Mouse (Mus musculus) hindbrain, embryonic 14.5 days (tissue): Measurements from ENCODE around the gene Ccdc47. TPM values are rescaled to one million over a fixed set of nuclear protein-coding genes. Genes with fewer than 3 reads are reported as not detected.
A peak's percentile ranks its signal among the peaks of the same experiment; 100 is the strongest.

Experiments
- ATAC-seq: fragments of 200-750 bp; cut with Nextera tagmentation; 2 replicates; pipeline ENCODE4 v1.8.0; 2017; ENCODE audit warnings: moderate number of reproducible peaks, mild to moderate bottlenecking, moderate TSS enrichment, moderate library complexity; ENCODE audit not compliant: low FRiP score
- DNase-seq: peaks from one replicate; pipeline ENCODE4 v3.0.0-alpha.2; 2015; ENCODE audit warnings: low spot score
- H3K27ac ChIP-seq: fragments of 300-500 bp; sonication (generic); 2 replicates; pipeline ENCODE4 v1.5.1; 2014; ENCODE audit warnings: mild to moderate bottlenecking, moderate library complexity
- H3K27me3 ChIP-seq: fragments of 300-500 bp; sonication (generic); 2 replicates; pipeline ENCODE4 v1.6.1; 2014; ENCODE audit warnings: mild to moderate bottlenecking, low read length, mixed read lengths; ENCODE audit not compliant: control insufficient read depth, insufficient read depth
- H3K36me3 ChIP-seq: fragments of 300-500 bp; sonication (generic); replicated peaks from 2 replicates; pipeline ENCODE4 v1.6.1; 2014; ENCODE audit not compliant: control insufficient read depth, insufficient read depth
- H3K4me1 ChIP-seq: fragments of 300-500 bp; sonication (generic); replicated peaks from 2 replicates; pipeline ENCODE4 v1.6.1; 2014; ENCODE audit warnings: antibody characterized with exemption, low read length, mixed read lengths; ENCODE audit not compliant: control insufficient read depth, insufficient read depth
- H3K4me2 ChIP-seq: fragments of 300-500 bp; sonication (generic); replicated peaks from 2 replicates; pipeline ENCODE4 v1.6.1; 2014; ENCODE audit warnings: mild to moderate bottlenecking, moderate library complexity
- H3K4me3 ChIP-seq: fragments of 300-500 bp; sonication (generic); replicated peaks from 2 replicates; pipeline ENCODE4 v1.5.1; 2014; ENCODE audit warnings: mild to moderate bottlenecking, low read length
- H3K9ac ChIP-seq: fragments of 300-500 bp; sonication (generic); 2 replicates; pipeline ENCODE4 v1.6.1; 2014
- H3K9me3 ChIP-seq: fragments of 300-500 bp; sonication (generic); 2 replicates; pipeline ENCODE4 v1.6.1; 2016; ENCODE audit warnings: low read length; ENCODE audit not compliant: control insufficient read depth
- WGBS: fragments of 180-500 bp; shearing (Covaris S2); extraction: QIAGEN DNeasy Blood & Tissue Kit; methylation state at CpG from one replicate; pipeline ENCODE4 v1.1.7; 2014; 5-methylcytosine and 5-hydroxymethylcytosine counted together
- polyA plus RNA-seq: library from polyadenylated mRNA; unstranded; fragments of >200 nt; fragmentation: Nextera tagmentation; extraction: Ambion mirVana; gene quantifications from 2 replicates; pipeline ENCODE4 v1.2.1, GENCODE M21; 2014

Ccdc47 gene
- 76.6 and 94.5 TPM in 2 replicates for polyA plus RNA-seq

DNA sequence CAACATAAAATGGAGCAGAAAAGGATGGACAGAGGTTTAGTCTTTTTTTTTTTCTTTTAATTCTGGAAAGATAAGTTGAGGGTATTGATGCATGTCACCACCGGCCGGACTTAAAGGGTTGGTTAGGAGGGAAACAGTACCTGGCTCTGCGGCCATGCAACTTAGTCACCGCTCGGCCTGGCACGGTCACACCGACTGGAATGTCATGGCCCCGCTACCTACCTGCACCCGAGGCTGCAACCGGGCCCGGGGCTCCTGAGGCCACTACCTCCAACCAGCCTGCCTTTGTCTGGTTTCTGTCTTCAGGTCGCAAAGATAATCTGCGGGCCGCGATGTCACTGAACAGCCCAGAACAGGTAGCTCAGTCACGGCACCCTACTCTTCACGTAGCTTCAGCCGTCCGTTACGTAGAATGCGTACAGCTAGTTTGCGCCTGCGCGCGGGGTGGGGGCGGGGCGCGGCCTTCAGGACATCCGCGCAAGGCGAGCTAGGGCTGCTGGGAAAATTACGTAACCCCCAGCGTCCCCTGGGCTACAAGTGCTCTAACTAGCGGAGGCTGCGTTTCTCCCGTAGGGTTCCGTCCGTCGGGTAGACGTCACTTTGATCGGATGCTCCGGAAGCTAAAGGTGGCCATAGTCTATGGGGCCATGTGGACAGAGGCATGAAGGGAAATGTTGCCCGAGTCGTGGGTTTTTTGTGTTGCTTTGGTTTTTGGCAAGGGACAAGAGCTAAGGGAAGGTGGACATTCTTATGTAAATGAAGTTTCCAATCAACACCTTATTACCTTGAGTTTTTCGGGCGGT, at the start of gene Ccdc47:
Gene Ccdc47, minus strand, starts transcription at position 418 of the 803 bp plus-strand sequence.
- ATAC-seq: peak; percentile 99
- peak within 1 kb of the TSS; percentile 77 for H3K4me2 ChIP-seq
- H3K4me1 ChIP-seq: peaks cover 31% of the 10 kb centered on the region

DNA sequence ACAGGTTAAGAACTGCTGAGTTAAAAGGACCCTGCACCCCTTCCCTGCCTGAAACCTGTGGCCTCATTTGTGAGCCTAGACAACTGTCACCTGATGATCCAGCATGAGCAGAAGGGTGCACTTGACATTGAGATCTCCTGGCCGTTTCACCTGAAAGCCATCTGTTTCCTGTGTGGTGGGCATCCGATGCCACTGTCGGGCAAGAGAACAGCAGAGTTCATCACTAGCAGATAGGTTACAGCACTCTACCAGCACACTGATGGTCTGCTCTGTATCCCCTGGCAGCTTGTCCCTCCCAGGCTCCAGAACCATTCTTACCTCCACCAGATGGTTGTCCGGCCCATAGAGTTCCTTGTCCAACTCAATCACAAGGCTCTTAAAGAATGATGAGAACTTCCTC, 49.4 kb upstream of the Ccdc47 start:
- no peak overlapping the region for H3K27ac ChIP-seq
- ATAC-seq (no peak), DNase-seq (no peak)
- H3K9ac ChIP-seq: no peak overlapping the region
- no peak overlapping the region for H3K4me2 ChIP-seq
- no peak overlapping the region for H3K4me3 ChIP-seq
- H3K36me3 ChIP-seq: peaks cover 65% of the 10 kb centered on the region
- H3K9me3 ChIP-seq: no peaks in the 10 kb centered on the region
- no peaks in the 10 kb centered on the region for H3K27me3 ChIP-seq
- H3K4me1 ChIP-seq: peaks cover 20% of the 10 kb centered on the region
- WGBS: 97% methylated on average over 4 of the region's 4 CpGs

More for the DNA sequence above, at the start of gene Ccdc47:
- Histone ChIP-seq H3K9me3 (no peaks in the 10 kb centered on the region), H3K27me3 (no peaks in the 10 kb centered on the region), H3K9ac (peak within 1 kb of the TSS; percentile 99), H3K27ac (peak within 1 kb of the TSS; percentile 98), H3K36me3 (peaks cover 21% of the 10 kb centered on the region), H3K4me3 (peak within 1 kb of the TSS; percentile 99)
- DNase-seq: peak; percentile 99
- under 1% methylated on average over 46 of the region's 46 CpGs for WGBS

DNA sequence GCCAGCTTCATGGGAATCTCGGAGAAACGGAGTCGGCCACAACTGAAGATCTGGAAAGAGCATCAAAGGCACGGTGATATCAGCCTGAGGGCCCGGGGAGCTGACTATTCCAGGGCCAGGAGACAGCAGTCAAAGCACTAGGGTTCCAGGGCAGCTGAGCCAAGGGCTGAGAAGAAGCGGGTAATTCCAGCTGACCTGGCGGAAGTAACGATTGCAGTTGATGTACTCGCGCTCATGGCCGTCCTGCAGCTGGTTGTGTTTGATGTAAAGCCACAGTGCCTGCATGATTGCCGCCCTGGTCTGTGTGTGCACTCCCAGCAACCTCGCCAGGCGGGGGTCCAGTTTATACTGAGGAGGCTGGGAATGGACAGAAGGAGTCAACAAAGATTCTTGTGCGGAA, 48.8 kb upstream of the Ccdc47 start:
- Histone ChIP-seq H3K27me3 (no peaks in the 10 kb centered on the region), H3K4me2 (no peak overlapping the region), H3K27ac (no peak overlapping the region), H3K36me3 (peaks cover 67% of the 10 kb centered on the region), H3K9me3 (no peaks in the 10 kb centered on the region), H3K9ac (no peak overlapping the region), H3K4me1 (peaks cover 20% of the 10 kb centered on the region), H3K4me3 (no peak overlapping the region)
- WGBS: 94% methylated on average over 15 of the region's 15 CpGs
- DNase-seq: no peak
- ATAC-seq: no peak

- 90% methylated on average over 9 of the region's 9 CpGs for WGBS
- Histone ChIP-seq H3K9me3 (no peaks in the 10 kb centered on the region), H3K27me3 (no peaks in the 10 kb centered on the region), H3K4me1 (peaks cover 16% of the 10 kb centered on the region), H3K4me3 (no peak overlapping the region), H3K36me3 (peaks cover 74% of the 10 kb centered on the region), H3K27ac (no peak overlapping the region), H3K4me2 (no peak overlapping the region), H3K9ac (no peak overlapping the region)
- no peak for DNase-seq
- no peak for ATAC-seq
Measured at GRCm38 (mm10) chr11:106263963-106264362, 47.8 kb upstream of the Ccdc47 start.

- Histone ChIP-seq H3K36me3 (peaks cover 74% of the 10 kb centered on the region), H3K4me2 (no peak overlapping the region), H3K27me3 (no peaks in the 10 kb centered on the region), H3K9me3 (no peaks in the 10 kb centered on the region), H3K4me3 (no peak overlapping the region), H3K4me1 (peaks cover 9% of the 10 kb centered on the region), H3K9ac (no peak overlapping the region), H3K27ac (no peak overlapping the region)
- no peak for DNase-seq
- ATAC-seq: no peak
- 88% methylated on average over 14 of the region's 14 CpGs for WGBS
Measured at GRCm38 (mm10) chr11:106260826-106261450, 44.8 kb upstream of the Ccdc47 start.

DNA sequence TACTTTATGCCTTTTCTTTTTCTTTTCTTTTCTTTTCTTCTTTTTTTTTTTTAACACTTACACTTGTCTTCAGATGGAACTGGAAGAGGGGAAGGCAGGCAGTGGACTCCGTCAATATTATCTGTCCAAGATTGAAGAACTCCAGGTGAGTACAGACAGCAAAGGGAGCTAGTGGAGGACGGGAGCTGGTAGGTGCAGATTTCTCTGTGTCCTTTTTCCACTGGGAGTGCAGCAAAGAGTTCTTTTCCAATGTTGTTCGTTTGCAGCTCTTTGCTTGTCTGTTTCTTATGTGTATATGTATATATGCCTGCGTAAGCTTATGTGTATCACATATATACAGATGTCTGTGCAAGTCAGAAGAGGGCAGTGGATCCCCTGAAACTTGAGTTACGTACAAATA, 40.6 kb upstream of the Ccdc47 start:
- DNase-seq (no peak), ATAC-seq (no peak)
- Histone ChIP-seq H3K9me3 (no peaks in the 10 kb centered on the region), H3K27me3 (no peaks in the 10 kb centered on the region), H3K4me2 (peak overlapping the region; percentile 97), H3K9ac (peak overlapping the region; percentile 88), H3K36me3 (peaks cover 56% of the 10 kb centered on the region), H3K27ac (0 out of 2 replicates have a peak overlapping the region, but pooled peaks have one; percentile 79), H3K4me3 (peak overlapping the region; percentile 77), H3K4me1 (peaks cover 18% of the 10 kb centered on the region)
- 81% methylated on average over 5 of the region's 5 CpGs for whole genome bisulfite sequencing

DNA sequence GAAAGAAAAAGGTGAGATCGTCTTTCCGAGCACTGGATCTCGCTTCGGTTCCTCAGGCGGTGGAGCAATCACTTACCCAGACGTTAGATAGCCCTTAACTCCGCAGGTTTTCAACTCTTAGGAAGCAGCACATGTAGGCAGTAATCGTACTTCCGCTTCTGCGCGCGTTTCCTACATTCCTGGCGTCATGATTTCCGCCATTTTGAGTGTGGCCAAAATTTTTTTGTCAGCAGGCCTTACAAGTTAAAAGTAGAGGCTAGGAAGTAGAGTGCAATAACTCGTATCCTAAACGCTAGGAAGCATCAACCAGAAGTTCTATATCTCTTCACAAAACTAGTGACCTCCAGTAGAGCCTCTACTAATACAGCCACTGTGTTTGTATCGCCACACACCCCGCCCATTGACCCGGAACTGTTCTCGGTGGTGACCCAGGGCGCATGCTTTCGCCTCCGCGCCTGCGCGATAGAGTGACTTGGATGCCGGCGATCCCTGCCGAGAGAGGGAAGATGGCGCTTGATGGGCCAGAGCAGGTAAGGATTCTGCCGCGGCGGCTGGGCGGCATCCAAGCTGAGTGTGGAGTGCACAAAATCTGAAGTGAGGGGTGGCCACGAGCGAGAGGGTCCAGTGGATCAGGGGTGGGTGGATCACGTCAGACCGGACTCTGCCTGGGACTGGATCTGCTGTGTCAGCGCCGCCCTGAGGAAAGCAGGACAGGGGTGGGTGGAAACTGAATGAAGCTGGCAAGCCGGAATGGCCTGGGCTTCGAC, 39.7 kb upstream of the Ccdc47 start, which contains the start of the genes Ftsj3 and Psmc5:
Gene Ftsj3, minus strand, starts transcription at position 395 of the 767 bp plus-strand sequence.
Gene Psmc5, plus strand, starts transcription at position 470 of the 767 bp plus-strand sequence.
- WGBS: under 1% methylated on average over 42 of the region's 42 CpGs
- Histone ChIP-seq H3K9ac (peak within 1 kb of the TSS; percentile 88), H3K27ac (peak within 1 kb of the TSS; percentile 79), H3K27me3 (no peaks in the 10 kb centered on the region), H3K4me3 (peak within 1 kb of the TSS; percentile 77), H3K4me1 (peaks cover 18% of the 10 kb centered on the region), H3K9me3 (no peaks in the 10 kb centered on the region), H3K36me3 (peaks cover 56% of the 10 kb centered on the region), H3K4me2 (peak within 1 kb of the TSS; percentile 97)
- DNase-seq (peak; percentile 97), ATAC-seq (peak; percentile 94)

DNA sequence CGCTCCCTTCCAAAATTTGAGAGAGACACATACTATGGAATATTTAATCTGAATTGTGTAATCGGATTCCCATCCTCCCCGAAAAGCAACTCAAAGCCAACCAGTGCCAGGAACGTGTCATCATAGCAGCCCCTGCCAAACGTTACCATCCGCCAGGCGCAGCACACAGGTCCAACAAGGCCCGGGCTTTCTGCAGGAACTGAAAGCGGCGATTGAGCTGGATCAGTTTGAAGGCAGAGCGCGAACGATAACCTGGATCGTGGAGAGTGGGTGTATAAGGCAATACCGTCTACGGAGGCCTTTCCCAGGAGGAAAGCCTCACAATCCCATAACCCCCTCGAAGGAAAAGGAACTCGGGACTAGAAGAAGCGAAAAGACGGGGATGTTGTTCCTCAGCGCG, 39.0 kb upstream of the Ccdc47 start:
- H3K36me3 ChIP-seq: peaks cover 57% of the 10 kb centered on the region
- no peak for ATAC-seq
- WGBS: 5% methylated on average over 22 of the region's 22 CpGs

DNA sequence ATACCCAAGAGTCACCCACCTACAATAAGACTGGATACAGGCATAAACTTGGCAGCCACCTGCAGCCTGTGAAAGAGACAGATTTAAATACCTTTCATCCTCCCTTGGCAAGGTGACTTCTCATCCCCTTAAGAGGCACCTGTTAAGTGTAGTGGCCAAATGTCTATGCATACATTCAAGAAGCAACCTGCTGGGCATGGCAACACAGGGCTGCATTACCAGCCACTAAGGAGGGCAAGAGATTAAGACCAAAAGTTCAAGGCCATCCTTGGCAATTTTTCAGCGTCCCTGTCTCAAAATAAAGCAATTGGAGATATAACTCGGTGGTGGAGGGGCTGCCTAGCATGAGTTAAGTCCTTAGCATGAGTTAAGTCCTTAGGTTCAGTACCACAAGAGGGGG, 38.6 kb upstream of the Ccdc47 start:
- H3K4me2 ChIP-seq: peak overlapping the region; percentile 97
- H3K27me3 ChIP-seq: no peaks in the 10 kb centered on the region
- no peaks in the 10 kb centered on the region for H3K9me3 ChIP-seq
- WGBS: 27% methylated on average over 2 of the region's 2 CpGs
- peaks cover 61% of the 10 kb centered on the region for H3K36me3 ChIP-seq
- H3K27ac ChIP-seq: no peak overlapping the region
- H3K4me1 ChIP-seq: peaks cover 18% of the 10 kb centered on the region
- DNase-seq (no peak), ATAC-seq (no peak)
- H3K4me3 ChIP-seq: peak overlapping the region; percentile 77
- H3K9ac ChIP-seq: peak overlapping the region; percentile 88

More for the DNA sequence above, 39.0 kb upstream of the Ccdc47 start:
- no peak for DNase-seq
- Histone ChIP-seq H3K4me1 (peaks cover 18% of the 10 kb centered on the region), H3K9me3 (no peaks in the 10 kb centered on the region), H3K27me3 (no peaks in the 10 kb centered on the region), H3K4me2 (peak overlapping the region; percentile 97), H3K27ac (no peak overlapping the region), H3K9ac (peak overlapping the region; percentile 88), H3K4me3 (peak overlapping the region; percentile 77)
